Comparison of ENCODE assay signal across 8 mouse cellular contexts in genomic region chr4:35310396-35310977, GRCm38 (mm10).
DNase-seq lines count a peak whose midpoint lies in the region; ATAC-seq lines count a peak whose summit lies in the region.

No protein-coding gene starts in this region.

- no peaks in the 10 kb centered on the region for H3K36me3 ChIP-seq in forebrain, embryonic 14.5 days (ENCODE audit: control insufficient read depth, insufficient read depth, low read length)

- peak; percentile 66; the same call in 1 of the 2 replicates for ATAC-seq in forebrain, embryonic 14.5 days

- H3K4me2 ChIP-seq in forebrain, embryonic 14.5 days (ENCODE audit: low read length), result no peak overlapping the region

- H3K4me1 ChIP-seq in forebrain, embryonic 14.5 days (ENCODE audit: control insufficient read depth, insufficient read depth, low read length), result no peaks in the 10 kb centered on the region

- no peak overlapping the region for H3K9ac ChIP-seq in forebrain, embryonic 14.5 days (ENCODE audit: low read length)

- no peaks in the 10 kb centered on the region for H3K9me3 ChIP-seq in forebrain, embryonic 14.5 days (replicated peaks; ENCODE audit: control insufficient read depth, low read length)

- H3K27me3 ChIP-seq in forebrain, embryonic 14.5 days (replicated peaks; ENCODE audit: control insufficient read depth, insufficient read depth, low read length), result no peaks in the 10 kb centered on the region

- no peak overlapping the region for H3K4me3 ChIP-seq in forebrain, embryonic 14.5 days (ENCODE audit: low read depth, low read length)

- no peak overlapping the region for H3K27ac ChIP-seq in forebrain, embryonic 14.5 days (ENCODE audit: low read depth, low read length)

- intact Hi-C loops in gastrocnemius, postnatal 14 days (cut with DNase I; ENCODE audit: low total_unique reads), result no loop called here

- DNase-seq in gastrocnemius, postnatal 14 days, result peak; percentile 7
- DNase-seq in gastrocnemius, adult 8-10 months (ENCODE audit: low spot score in 2 of 2), result no peak
- DNase-seq in 3T3-L1 (ENCODE audit: low read depth, low spot score), result peak; percentile 21
- peak; percentile 56 for DNase-seq in adrenal gland, postnatal 14 days
- peak; percentile 69 for DNase-seq in forebrain, embryonic 14.5 days (ENCODE audit: low spot score)
- DNase-seq in left cerebral cortex, adult 18-20 months (ENCODE audit: low spot score in 2 of 2), result peak; percentile 5 to 24
- peak; percentile 2 for DNase-seq in naive thymus-derived CD4-positive, alpha-beta T cell, adult 2 months (ENCODE audit: low read depth)
- no peak for DNase-seq in Muller cell, postnatal 12 days (ENCODE audit: inconsistent ontology term)

- 67% methylated on average over 5 of the region's 5 CpGs for WGBS in forebrain, embryonic 14.5 days

Comparison
In these comparisons a context has a peak if more than half of its experiments do, and no peak if none do; other contexts are left out.
1. DNase-seq: peak in gastrocnemius, postnatal 14 days (single experiment), 3T3-L1 (single experiment), adrenal gland, postnatal 14 days (single experiment), forebrain, embryonic 14.5 days (single experiment), left cerebral cortex, adult 18-20 months (2 of 2) and naive thymus-derived CD4-positive, alpha-beta T cell, adult 2 months (single experiment); none in gastrocnemius, adult 8-10 months (0 of 2) and Muller cell, postnatal 12 days (single experiment).